Mouse (Mus musculus): ENCODE results near the gene Herc1.

DNA sequence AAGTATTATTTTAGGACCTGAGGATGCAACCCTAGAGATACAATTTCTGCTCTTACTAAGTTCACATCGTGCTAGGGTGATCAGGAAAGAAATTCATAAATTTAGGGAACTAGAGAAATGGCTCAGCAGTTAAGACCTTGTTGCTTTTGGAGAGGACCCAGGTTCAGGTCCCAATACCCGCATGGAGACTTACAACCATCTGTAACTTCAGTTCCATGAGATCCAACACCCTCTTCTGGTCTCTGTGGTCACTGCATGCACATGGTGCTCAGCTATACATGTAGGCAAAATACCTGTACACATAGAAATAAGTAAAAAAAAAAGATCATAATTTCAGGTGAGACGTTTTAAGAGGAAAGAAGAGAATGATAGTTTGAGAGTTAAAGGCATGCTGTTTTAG, 23.2 kb downstream of the Herc1 start:
- TF ChIP-seq GATA1 (IDR thresholded peaks at IDR 0.05; ENCODE audit: borderline replicate concordance, low read length) (no peak), FLI1 (IDR thresholded peaks at IDR 0.05; ENCODE audit: low read length) (no peak)

All from megakaryocyte, embryonic 14.5 days (primary cell).